Mouse (Mus musculus): ENCODE measurements around the gene Rps19. TPM values are rescaled to one million over a fixed set of nuclear protein-coding genes. Genes with fewer than 3 reads are reported as not detected.

Rps19 gene
- polyA plus RNA-seq, 1 experiment = 627 TPM

- no peak for DNase-seq (ENCODE audit: low read depth in 1 of 2, low spot score in 2 of 2)
- TF ChIP-seq CTCF (IDR thresholded peaks at IDR 0.05; ENCODE audit: extremely low read depth, insufficient read depth, insufficient read length, insufficient replicate concordance) = no peak
- no peak for TF ChIP-seq POLR2A (IDR thresholded peaks at IDR 0.05; ENCODE audit: low read depth, low read length)
- peaks cover 53% of the 10 kb centered on the region for H3K36me3 ChIP-seq (ENCODE audit: control insufficient read depth, insufficient read depth, low read length)
- H3K4me1 ChIP-seq (ENCODE audit: control insufficient read depth, insufficient read depth, insufficient read length) = no peaks in the 10 kb centered on the region; the same call in 1 of the 2 replicates
- no peak overlapping the region for H3K4me3 ChIP-seq (ENCODE audit: extremely low read depth, insufficient read depth, insufficient read length)
- no peaks in the 10 kb centered on the region for H3K27me3 ChIP-seq (ENCODE audit: control insufficient read depth, insufficient read depth, low read length)
- WGBS = 93% methylated on average over 14 of the region's 14 CpGs
- H3K27ac ChIP-seq (ENCODE audit: insufficient read depth, low read length) = no peak overlapping the region
Measured at GRCm38 (mm10) chr7:24912480-24912879, 28.3 kb downstream of the Rps19 start.

DNA sequence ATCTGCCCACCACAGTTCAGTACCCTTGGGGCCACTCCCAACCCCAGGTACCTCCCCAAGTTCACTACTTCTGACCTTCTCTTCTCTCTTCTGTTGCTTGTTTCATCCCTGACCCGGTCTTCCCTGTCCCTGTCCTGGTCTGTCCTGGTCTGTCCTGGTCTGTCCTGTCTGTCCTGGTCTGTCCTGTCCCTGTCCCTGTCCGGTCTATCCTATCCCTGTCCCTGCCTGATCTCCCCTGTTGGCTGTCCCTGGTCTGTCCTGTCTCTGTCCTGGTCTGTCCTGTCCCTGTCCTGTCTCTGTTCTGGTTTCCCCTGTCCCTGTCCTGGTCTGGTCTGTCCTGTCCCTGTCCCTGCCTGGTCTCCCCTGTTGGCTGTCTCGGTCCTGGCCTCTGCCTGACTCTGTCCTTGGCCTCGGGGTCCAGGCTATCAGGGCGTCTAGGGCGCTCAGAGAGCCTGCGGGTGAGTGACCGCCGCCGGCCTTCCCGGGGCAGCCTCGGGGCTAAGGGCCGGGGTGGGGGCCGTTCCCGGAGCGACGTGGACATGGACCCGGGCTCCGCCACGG is 34.7 kb downstream of the Rps19 start:
- no peak for TF ChIP-seq POLR2A (IDR thresholded peaks at IDR 0.05; ENCODE audit: low read depth, low read length)
- no peak for TF ChIP-seq CTCF (IDR thresholded peaks at IDR 0.05; ENCODE audit: extremely low read depth, insufficient read depth, insufficient read length, insufficient replicate concordance)
- Histone ChIP-seq H3K4me1 (ENCODE audit: control insufficient read depth, insufficient read depth, insufficient read length) (no peaks in the 10 kb centered on the region), H3K27me3 (ENCODE audit: control insufficient read depth, insufficient read depth, low read length) (no peaks in the 10 kb centered on the region), H3K4me3 (ENCODE audit: extremely low read depth, insufficient read depth, insufficient read length) (no peak overlapping the region), H3K27ac (ENCODE audit: insufficient read depth, low read length) (no peak overlapping the region), H3K36me3 (ENCODE audit: control insufficient read depth, insufficient read depth, low read length) (peaks cover 68% of the 10 kb centered on the region)
- WGBS = 95% methylated on average over 20 of the region's 20 CpGs
- DNase-seq (ENCODE audit: low read depth in 1 of 2, low spot score in 2 of 2) = no peak

- TF ChIP-seq POLR2A (IDR thresholded peaks at IDR 0.05; ENCODE audit: low read depth, low read length) = no peak
- no peak for TF ChIP-seq CTCF (IDR thresholded peaks at IDR 0.05; ENCODE audit: extremely low read depth, insufficient read depth, insufficient read length, insufficient replicate concordance)
- DNase-seq (ENCODE audit: low read depth in 1 of 2, low spot score in 2 of 2) = no peak
- Histone ChIP-seq H3K4me3 (ENCODE audit: extremely low read depth, insufficient read depth, insufficient read length) (no peak overlapping the region), H3K4me1 (ENCODE audit: control insufficient read depth, insufficient read depth, insufficient read length) (no peaks in the 10 kb centered on the region), H3K36me3 (ENCODE audit: control insufficient read depth, insufficient read depth, low read length) (peaks cover 77% of the 10 kb centered on the region), H3K27me3 (ENCODE audit: control insufficient read depth, insufficient read depth, low read length) (no peaks in the 10 kb centered on the region), H3K27ac (ENCODE audit: insufficient read depth, low read length) (no peak overlapping the region)
- 85% methylated on average over 9 of the region's 9 CpGs for WGBS
Measured at GRCm38 (mm10) chr7:24919728-24920127, 35.6 kb downstream of the Rps19 start.

GRCm38 (mm10) chr7:24930475-24930874 is 46.3 kb downstream of the Rps19 start:
- 48% methylated on average over 6 of the region's 6 CpGs for WGBS
- DNase-seq (ENCODE audit: low read depth in 1 of 2, low spot score in 2 of 2) = no peak
- TF ChIP-seq POLR2A (IDR thresholded peaks at IDR 0.05; ENCODE audit: low read depth, low read length) (no peak), CTCF (IDR thresholded peaks at IDR 0.05; ENCODE audit: extremely low read depth, insufficient read depth, insufficient read length, insufficient replicate concordance) (no peak)
- Histone ChIP-seq H3K27ac (ENCODE audit: insufficient read depth, low read length) (no peak overlapping the region), H3K36me3 (ENCODE audit: control insufficient read depth, insufficient read depth, low read length) (peaks cover 17% of the 10 kb centered on the region), H3K4me1 (ENCODE audit: control insufficient read depth, insufficient read depth, insufficient read length) (peaks cover 4% of the 10 kb centered on the region; the same call in 1 of the 2 replicates), H3K27me3 (ENCODE audit: control insufficient read depth, insufficient read depth, low read length) (peaks cover 10% of the 10 kb centered on the region), H3K4me3 (ENCODE audit: extremely low read depth, insufficient read depth, insufficient read length) (no peak overlapping the region)

DNA sequence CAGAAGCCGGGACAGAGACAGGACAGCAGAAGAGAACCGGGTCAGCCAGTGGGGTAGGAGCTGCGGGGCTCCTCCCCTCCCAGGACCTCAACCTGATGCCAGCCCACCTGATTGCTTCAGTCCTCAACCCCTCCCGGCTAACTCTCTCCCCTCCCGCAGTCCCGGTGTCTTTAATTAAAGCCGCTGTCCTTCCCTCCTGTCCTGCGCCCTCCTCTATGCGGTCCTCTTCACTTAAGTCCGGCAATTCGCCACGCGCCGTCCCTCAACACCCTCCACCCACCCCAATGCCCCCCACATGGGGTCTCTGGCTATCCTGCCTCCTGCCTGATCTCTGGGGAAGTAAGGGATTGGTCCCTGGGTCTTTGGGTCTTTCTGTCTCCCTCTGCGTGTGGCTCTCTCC is 47.5 kb downstream of the Rps19 start:
- H3K27me3 ChIP-seq (ENCODE audit: control insufficient read depth, insufficient read depth, low read length) = peaks cover 10% of the 10 kb centered on the region
- H3K4me1 ChIP-seq (ENCODE audit: control insufficient read depth, insufficient read depth, insufficient read length) = peaks cover 4% of the 10 kb centered on the region; the same call in 1 of the 2 replicates
- 5% methylated on average over 14 of the region's 15 CpGs for WGBS

More for the DNA sequence above, 47.5 kb downstream of the Rps19 start:
- Histone ChIP-seq H3K4me3 (ENCODE audit: extremely low read depth, insufficient read depth, insufficient read length) (no peak overlapping the region), H3K27ac (ENCODE audit: insufficient read depth, low read length) (no peak overlapping the region), H3K36me3 (ENCODE audit: control insufficient read depth, insufficient read depth, low read length) (peaks cover 6% of the 10 kb centered on the region)
- DNase-seq (ENCODE audit: low read depth in 1 of 2, low spot score in 2 of 2) = no peak
- TF ChIP-seq CTCF (IDR thresholded peaks at IDR 0.05; ENCODE audit: extremely low read depth, insufficient read depth, insufficient read length, insufficient replicate concordance) (no peak), POLR2A (IDR thresholded peaks at IDR 0.05; ENCODE audit: low read depth, low read length) (no peak)

Other genes with a start within 250 kb of the Rps19 start
- gene Lypd3, start 247.8 kb upstream of the Rps19 start, polyA plus RNA-seq (2012; rRNA removed) = not detected in 2 replicates
- not detected in 2 replicates for gene Tex101, start 207.7 kb upstream of the Rps19 start, polyA plus RNA-seq (2012; rRNA removed)
- not detected in 2 replicates for gene BC049730, start 175.1 kb upstream of the Rps19 start, polyA plus RNA-seq (2012; rRNA removed)
- not detected in 2 replicates for gene Gm4763, start 157.5 kb upstream of the Rps19 start, polyA plus RNA-seq (2012; rRNA removed)
- 6.9 and 8.8 TPM in 2 replicates for gene Cd177, start 124.1 kb upstream of the Rps19 start, polyA plus RNA-seq (2012; rRNA removed)
- 0.41 and 0.49 TPM in 2 replicates for gene Ceacam10, start 107.2 kb upstream of the Rps19 start, polyA plus RNA-seq (2012; rRNA removed)
- 1.9 and 2.9 TPM in 2 replicates for gene Gm9844, start 22.2 kb upstream of the Rps19 start, polyA plus RNA-seq (2012; rRNA removed)
- gene Lypd4, start 14.4 kb upstream of the Rps19 start, polyA plus RNA-seq (2012; rRNA removed) = not detected in 2 replicates
- not detected in 2 replicates for gene Dmrtc2, start 14.3 kb upstream of the Rps19 start, polyA plus RNA-seq (2012; rRNA removed)
- gene Cd79a, start 13.0 kb downstream of the Rps19 start, polyA plus RNA-seq (2012; rRNA removed) = 959 and 1,255 TPM in 2 replicates
- gene Arhgef1, start 18.5 kb downstream of the Rps19 start, polyA plus RNA-seq (2012; rRNA removed) = 915 and 1,063 TPM in 2 replicates
- not detected in 2 replicates for gene Gm4881, start 60.1 kb downstream of the Rps19 start, polyA plus RNA-seq (2012; rRNA removed)
- 361 and 478 TPM in 2 replicates for gene Rabac1, start 88.4 kb downstream of the Rps19 start, polyA plus RNA-seq (2012; rRNA removed)
- gene Atp1a3, start 121.6 kb downstream of the Rps19 start, polyA plus RNA-seq (2012; rRNA removed) = 11.2 and 16.0 TPM in 2 replicates
- gene Grik5, start 188.0 kb downstream of the Rps19 start, polyA plus RNA-seq (2012; rRNA removed) = 10.2 and 12.9 TPM in 2 replicates
- gene Zfp574, start 188.2 kb downstream of the Rps19 start, polyA plus RNA-seq (2012; rRNA removed) = 23.7 and 34.7 TPM in 2 replicates